9 mouse cellular contexts compared by ENCODE assay signal in the genomic region with DNA sequence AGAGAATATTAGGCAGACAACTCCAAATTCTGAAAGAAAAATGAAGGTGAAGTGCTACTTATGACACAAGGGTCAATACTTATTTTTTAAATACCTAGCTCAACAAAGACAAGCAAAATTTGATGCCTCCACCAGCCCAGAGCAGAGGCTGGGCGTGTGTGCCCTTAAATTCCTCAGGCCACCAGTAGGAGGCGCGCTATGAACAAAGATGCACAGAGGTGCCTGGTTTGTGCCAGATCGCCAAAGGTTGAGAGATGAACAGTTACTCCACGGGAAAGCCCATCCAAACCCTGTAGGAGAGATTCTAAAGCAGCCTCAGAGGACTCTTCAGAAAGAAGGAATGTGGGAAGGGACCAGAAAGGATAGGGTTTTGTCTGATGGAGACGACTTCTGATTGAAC. TPM values are rescaled to one million over a fixed set of nuclear protein-coding genes. Genes with fewer than 3 reads are reported as not detected.
DNase-seq lines count a peak whose midpoint lies in the region; ATAC-seq lines count a peak whose summit lies in the region.
"Had no signal": no experiment of that assay in that cellular context is flagged by ENCODE, and none has a peak within 500 bp of the region (broad histone marks: within the 10 kb centered on the region; RNA-seq: fewer than 3 reads in every experiment).

No protein-coding gene starts in this region.

- WGBS in hindbrain, embryonic 10.5 days, result 15% methylated on average over 6 of the region's 6 CpGs
- 16% methylated on average over 6 of the region's 6 CpGs for WGBS in hindbrain, embryonic 13.5 days
- WGBS in large intestine, adult 2 months, result 16% methylated on average over 6 of the region's 6 CpGs

- DNase-seq in hindbrain, embryonic 10.5 days (ENCODE audit: low spot score), result peak; percentile 79
- DNase-seq in cerebellum, postnatal 25 days, result peak; percentile 73 to 84
- peak; percentile 21 to 46 for DNase-seq in heart, adult 9 months (ENCODE audit: low spot score in 2 of 2)
- DNase-seq in large intestine, adult 2 months (ENCODE audit: low read depth, low spot score), result peak; percentile 46
- peak; percentile 58 to 73 for DNase-seq in spleen, postnatal 14 days (ENCODE audit: low spot score in 2 of 2)

- H3K27me3 ChIP-seq in hindbrain, embryonic 10.5 days (ENCODE audit: insufficient read depth, poor library complexity, severe bottlenecking), result no peaks in the 10 kb centered on the region
- no peaks in the 10 kb centered on the region for H3K27me3 ChIP-seq in hindbrain, embryonic 13.5 days
- H3K27me3 ChIP-seq: lung, embryonic 15.5 days had no signal

- no peak for ATAC-seq in hindbrain, embryonic 13.5 days (ENCODE audit: low FRiP score)
- ATAC-seq in activated CD4-positive, CD25-positive, alpha-beta regulatory T cell, adult 4 months, result peak; percentile 69
- ATAC-seq in megakaryocyte, adult 5-6 weeks (ENCODE audit: poor library complexity, severe bottlenecking), result peak; percentile 93

- H3K9me3 ChIP-seq in hindbrain, embryonic 10.5 days, result no peaks in the 10 kb centered on the region
- no peaks in the 10 kb centered on the region for H3K9me3 ChIP-seq in hindbrain, embryonic 13.5 days
- H3K9me3 ChIP-seq: lung, embryonic 15.5 days had no signal

- no peak overlapping the region for H3K9ac ChIP-seq in hindbrain, embryonic 13.5 days
- H3K9ac ChIP-seq: lung, embryonic 15.5 days had no signal

- no peak overlapping the region for H3K4me2 ChIP-seq in hindbrain, embryonic 13.5 days
- H3K4me2 ChIP-seq: lung, embryonic 15.5 days had no signal

- H3K4me1 ChIP-seq in hindbrain, embryonic 10.5 days (replicated peaks), result peaks cover 16% of the 10 kb centered on the region
- peaks cover 19% of the 10 kb centered on the region for H3K4me1 ChIP-seq in hindbrain, embryonic 13.5 days (replicated peaks)
- H3K4me1 ChIP-seq: lung, embryonic 15.5 days had no signal

- H3K27ac ChIP-seq in hindbrain, embryonic 10.5 days, result no peak overlapping the region
- H3K27ac ChIP-seq in hindbrain, embryonic 13.5 days, result no peak overlapping the region
- H3K27ac ChIP-seq: lung, embryonic 15.5 days had no signal

- 0 out of 2 replicates have a peak, but pooled peaks cover 11% of the 10 kb centered on the region for H3K36me3 ChIP-seq in hindbrain, embryonic 10.5 days
- peaks cover 17% of the 10 kb centered on the region; the same call in 1 of the 2 replicates for H3K36me3 ChIP-seq in hindbrain, embryonic 13.5 days
- H3K36me3 ChIP-seq: lung, embryonic 15.5 days had no signal

- H3K4me3 ChIP-seq in hindbrain, embryonic 10.5 days, result no peak overlapping the region
- no peak overlapping the region for H3K4me3 ChIP-seq in hindbrain, embryonic 13.5 days
- H3K4me3 ChIP-seq: lung, embryonic 15.5 days had no signal

RNA-seq across cellular contexts. Expression of a gene that starts 35.1 kb away (rescaled TPM):
- polyA plus RNA-seq in hindbrain, embryonic 10.5 days (2016; fragmentation: Nextera tagmentation; extraction: Ambion mirVana), result 15.2 and 17.3 TPM in 2 replicates
- 27.1 and 30.8 TPM in 2 replicates for polyA plus RNA-seq in hindbrain, embryonic 13.5 days (2015; fragmentation: Nextera tagmentation; extraction: Ambion mirVana)
- polyA plus RNA-seq in activated CD4-positive, CD25-positive, alpha-beta regulatory T cell, adult 4 months (2017; shearing (Covaris generic)), result 1 to 10 TPM; 1.9 to 2.5 TPM
- polyA plus RNA-seq in large intestine, adult 2 months (2012; rRNA removed), result 32.3 and 38.1 TPM in 2 replicates
- total RNA-seq in megakaryocyte, adult 5-6 weeks (2015), result 17.8 and 23.2 TPM in 2 replicates
- 13.0 and 14.1 TPM in 2 replicates for total RNA-seq in megakaryocyte, adult 5-6 weeks (2017)

RNA-seq across cellular contexts. Expression of a gene that starts 36.1 kb away (rescaled TPM):
- 24.1 and 25.0 TPM in 2 replicates for polyA plus RNA-seq in hindbrain, embryonic 10.5 days (2016; fragmentation: Nextera tagmentation; extraction: Ambion mirVana)
- polyA plus RNA-seq in hindbrain, embryonic 13.5 days (2015; fragmentation: Nextera tagmentation; extraction: Ambion mirVana), result 18.6 and 18.8 TPM in 2 replicates
- 10 to 100 TPM; 22.4 to 28.9 TPM for polyA plus RNA-seq in activated CD4-positive, CD25-positive, alpha-beta regulatory T cell, adult 4 months (2017; shearing (Covaris generic))
- polyA plus RNA-seq in large intestine, adult 2 months (2012; rRNA removed), result 4.7 and 6.0 TPM in 2 replicates
- total RNA-seq in megakaryocyte, adult 5-6 weeks (2015), result 6.6 and 7.3 TPM in 2 replicates
- total RNA-seq in megakaryocyte, adult 5-6 weeks (2017), result 6.1 and 6.7 TPM in 2 replicates
